Mouse (Mus musculus): ENCODE measurements at regions not wholly inside any gene's neighbourhood (a gene's known extent, or its start where the extent isn't known, plus 50 kb on each side); places are given as distances from the start of the nearest gene placed in this dataset.

DNA sequence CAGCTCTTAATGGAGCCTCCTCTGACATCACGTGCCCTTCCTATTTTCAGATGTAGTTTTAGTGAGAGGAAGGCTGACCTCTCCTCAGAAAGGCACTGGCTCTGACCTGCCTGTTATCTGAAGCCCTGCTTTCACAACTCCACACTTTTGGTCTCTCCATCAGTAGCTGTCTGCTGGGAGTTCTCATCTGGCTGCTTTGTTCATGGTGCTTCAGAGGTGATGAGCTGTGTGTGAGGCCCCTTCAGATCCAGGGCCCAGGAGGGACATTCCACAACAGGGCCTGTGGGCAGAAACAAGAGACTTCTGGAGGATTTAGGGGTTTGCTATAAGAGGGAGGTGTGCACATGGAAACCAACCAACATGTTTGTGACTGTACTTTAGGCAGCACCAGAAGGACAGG is 50.8 kb upstream of the Fhl2 start:
- no peak for DNase-seq

- DNase-seq = no peak
Observed at GRCm38 (mm10) chr1:43250281-43250680, 53.5 kb upstream of the Fhl2 start.

- DNase-seq = no peak
Observed at GRCm38 (mm10) chr1:43251356-43251755, 54.6 kb upstream of the Fhl2 start.

DNA sequence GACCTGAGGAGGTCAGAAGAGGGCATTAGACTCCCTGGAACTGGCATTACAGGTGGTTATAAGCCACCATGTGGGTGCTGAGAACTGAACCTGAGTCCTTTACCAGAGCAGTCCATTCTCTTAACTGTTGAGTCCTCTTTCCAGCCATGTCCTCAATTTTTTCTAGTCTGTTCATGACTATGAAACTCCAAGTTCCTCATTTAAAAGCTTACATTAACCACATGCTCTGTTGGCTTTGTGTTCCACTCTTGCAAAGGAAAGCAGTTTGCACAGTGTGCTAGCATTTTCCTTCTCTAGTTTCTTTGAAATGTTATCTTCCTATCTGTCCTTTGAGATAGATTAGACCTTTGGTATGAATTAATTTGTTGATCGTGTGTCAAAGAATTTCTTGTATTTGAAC is 57.3 kb upstream of the Fhl2 start:
- DNase-seq = no peak

- no peak for DNase-seq
Observed at GRCm38 (mm10) chr1:43256078-43256477, 59.3 kb upstream of the Fhl2 start.

DNA sequence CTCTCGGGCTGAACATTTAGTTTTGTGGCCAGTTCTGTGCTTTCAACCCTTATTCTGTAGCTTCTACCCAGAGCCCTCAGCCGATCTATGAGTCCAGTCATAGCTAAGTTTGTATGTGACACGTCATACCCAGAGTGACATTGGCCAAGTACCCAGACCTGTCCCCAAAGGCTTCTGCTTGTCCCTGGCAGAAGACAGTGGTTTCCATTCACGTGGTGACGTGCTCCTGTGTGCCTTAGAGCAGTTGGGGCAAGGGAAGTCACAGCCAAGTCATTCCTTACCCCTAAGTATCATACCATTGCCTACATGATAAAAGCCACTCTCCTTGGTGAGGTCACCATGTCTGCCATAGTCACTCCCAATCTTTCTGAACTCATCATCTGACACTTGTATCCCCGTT is 61.1 kb upstream of the Fhl2 start:
- no peak for DNase-seq

- no peak for DNase-seq
Observed at GRCm38 (mm10) chr1:43259841-43260240, 63.1 kb upstream of the Fhl2 start.

- DNase-seq = no peak
Observed at GRCm38 (mm10) chr1:43260491-43260890, 63.7 kb upstream of the Fhl2 start.

- peak; percentile 1 to 18 for DNase-seq
Observed at GRCm38 (mm10) chr1:43264407-43264889, 67.7 kb upstream of the Fhl2 start.

GRCm38 (mm10) chr1:43265699-43266455 is 69.1 kb upstream of the Fhl2 start:
- no peak for DNase-seq

DNA sequence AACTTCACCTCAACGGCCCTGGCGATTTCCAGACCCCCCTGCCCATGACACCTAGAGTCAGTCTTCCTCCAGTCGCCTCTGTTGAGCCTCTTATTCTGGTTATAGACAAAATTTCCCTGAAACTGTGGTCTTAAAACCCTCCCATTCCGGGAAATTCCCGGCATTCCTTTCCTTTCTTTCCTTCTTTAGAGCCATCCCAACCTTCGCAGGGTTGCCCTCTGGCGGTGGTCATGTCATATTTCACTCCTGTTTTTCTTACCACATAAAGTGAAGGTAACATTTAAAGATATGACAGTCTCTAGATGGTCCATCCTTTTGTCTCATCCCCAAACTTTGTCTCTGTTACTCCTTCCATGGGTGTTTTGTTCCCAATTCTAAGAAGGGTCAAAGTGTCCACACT is 72.9 kb upstream of the Fhl2 start:
- DNase-seq = no peak

- no peak for DNase-seq
Observed at GRCm38 (mm10) chr1:43273236-43273868, 76.6 kb upstream of the Fhl2 start.

DNA sequence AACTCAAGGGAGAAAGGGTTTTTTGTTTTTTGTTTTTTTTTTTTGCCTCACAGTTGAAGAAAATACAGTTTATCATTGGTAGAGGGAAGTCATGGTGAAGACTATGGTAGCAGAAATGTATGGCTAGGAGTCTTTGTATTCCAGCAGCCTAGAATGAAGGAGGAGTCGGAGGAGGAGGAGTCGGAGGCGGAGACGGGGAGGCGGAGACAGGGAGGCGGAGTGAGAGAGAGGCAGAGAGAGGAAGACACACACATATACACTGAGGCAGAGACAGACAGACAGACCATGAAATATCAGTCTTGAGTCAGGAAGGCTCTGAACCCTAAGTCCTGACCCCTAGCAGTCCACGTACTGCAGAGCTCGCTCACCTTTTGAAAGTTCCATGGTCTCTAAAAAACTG is 95.0 kb upstream of the Fhl2 start:
- DNase-seq = no peak

- no peak for DNase-seq
Observed at GRCm38 (mm10) chr1:43292561-43292960, 95.8 kb upstream of the Fhl2 start.

- no peak for DNase-seq
Observed at GRCm38 (mm10) chr1:43294221-43295012, 97.6 kb upstream of the Fhl2 start.

DNA sequence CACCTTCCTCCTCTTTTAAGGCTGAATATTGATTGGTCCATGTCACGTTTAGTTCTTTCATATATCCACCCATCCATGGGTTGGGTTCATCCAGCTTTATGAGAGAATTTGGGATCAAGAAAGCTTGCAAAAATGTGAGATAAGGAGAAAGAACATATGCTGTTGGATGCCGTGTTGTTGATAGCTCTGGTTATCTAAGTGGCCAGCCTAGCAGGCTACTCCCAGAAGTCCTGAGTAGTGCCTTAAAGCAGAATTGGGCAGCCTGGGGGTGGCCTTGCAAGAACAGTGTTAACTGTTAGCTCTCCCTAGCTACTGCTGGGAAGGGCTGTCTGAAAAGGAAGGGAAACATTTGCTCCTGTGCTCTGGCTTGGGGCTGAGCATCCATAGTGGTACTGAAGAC is 100.8 kb upstream of the Fhl2 start:
- no peak for DNase-seq

GRCm38 (mm10) chr1:43298746-43299145 is 102.0 kb upstream of the Fhl2 start:
- no peak for DNase-seq

DNA sequence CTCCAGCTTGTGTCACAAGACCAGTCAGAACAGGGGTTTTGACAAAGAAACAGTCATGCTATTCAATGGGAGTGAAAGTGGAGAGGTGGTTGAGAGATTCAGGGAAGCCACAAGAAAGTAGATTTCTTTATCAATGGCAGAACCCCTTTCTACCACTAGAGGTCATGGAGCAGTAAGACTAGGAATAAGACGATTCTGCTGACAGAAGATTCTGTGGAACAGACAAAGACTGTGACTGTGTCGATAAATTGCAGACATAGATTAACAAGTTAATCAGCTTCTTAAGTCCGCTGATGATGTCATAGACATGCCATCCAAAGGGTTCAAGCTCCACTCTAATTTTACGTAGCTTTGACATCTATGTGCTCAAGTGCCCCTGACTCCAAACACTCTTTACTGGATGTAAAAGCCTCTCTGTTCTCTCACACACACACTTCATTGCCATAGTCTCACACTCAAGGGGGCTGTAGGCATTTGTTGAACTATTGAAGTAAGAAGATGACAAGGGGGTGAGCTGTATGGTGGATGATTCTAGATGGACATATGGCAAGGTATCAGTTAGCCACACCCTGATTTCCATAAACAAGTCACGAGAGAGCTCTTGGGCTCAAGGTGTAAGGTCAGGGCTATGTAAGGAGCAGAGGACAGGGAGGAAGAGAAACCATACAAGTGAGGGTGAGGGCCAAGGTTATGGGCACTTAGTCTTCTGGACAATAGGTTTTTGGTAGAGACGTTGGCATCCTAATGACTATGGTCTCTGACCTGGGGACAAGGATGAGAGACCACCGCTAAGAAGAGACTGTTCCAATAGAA is 102.9 kb upstream of the Fhl2 start:
- no peak for DNase-seq

GRCm38 (mm10) chr1:43300676-43301075 is 103.9 kb upstream of the Fhl2 start:
- no peak for DNase-seq

GRCm38 (mm10) chr1:43301866-43302571 is 105.2 kb upstream of the Fhl2 start:
- no peak for DNase-seq

GRCm38 (mm10) chr1:43302657-43303056 is 105.9 kb upstream of the Fhl2 start:
- no peak for DNase-seq
